Mouse (Mus musculus): ENCODE results near the gene Hbb-bt.
"Not testable (repeated sequence)": the region's sequence is repeated elsewhere in the genome, so short reads cannot be mapped to it uniquely, and the experiment has no call there.

Hbb-bt gene

DNA sequence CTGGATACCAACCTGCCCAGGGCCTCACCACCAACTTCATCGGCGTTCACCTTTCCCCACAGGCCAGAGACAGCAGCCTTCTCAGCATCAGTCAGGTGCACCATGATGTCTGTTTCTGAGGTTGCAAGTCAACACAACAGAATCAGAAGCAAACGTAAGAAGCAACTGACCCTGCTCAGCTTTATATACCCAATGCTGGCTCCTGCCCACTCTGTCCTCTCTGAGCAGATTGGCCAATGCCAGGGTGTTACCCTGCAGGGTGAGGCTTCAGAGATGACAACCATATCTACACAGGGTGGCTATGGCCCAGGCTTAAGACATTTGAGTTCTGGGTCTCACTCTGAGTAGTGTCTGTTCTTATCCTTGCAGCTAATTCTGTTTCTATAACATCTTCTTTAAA, at the start of gene Hbb-bt:
Gene Hbb-bt (minus strand): TSS at position 231 of the 400 bp plus-strand sequence.
- no peaks in the 10 kb centered on the region for H3K27me3 ChIP-seq (ENCODE audit: control insufficient read depth, insufficient read depth, low read length, poor library complexity, severe bottlenecking)
- H3K36me3 ChIP-seq (ENCODE audit: control insufficient read depth, insufficient read depth, low read length, poor library complexity, severe bottlenecking) = no peaks in the 10 kb centered on the region
- DNase-seq (ENCODE audit: low read depth, low spot score) = no peak

GRCm38 (mm10) chr7:103861531-103861930, 47.7 kb upstream of the Hbb-bt start:
- H3K36me3 ChIP-seq (ENCODE audit: control insufficient read depth, insufficient read depth, low read length, poor library complexity, severe bottlenecking) = no peaks in the 10 kb centered on the region
- H3K27me3 ChIP-seq (ENCODE audit: control insufficient read depth, insufficient read depth, low read length, poor library complexity, severe bottlenecking) = no peaks in the 10 kb centered on the region
- DNase-seq (ENCODE audit: low read depth, low spot score) = peak; percentile 32

DNA sequence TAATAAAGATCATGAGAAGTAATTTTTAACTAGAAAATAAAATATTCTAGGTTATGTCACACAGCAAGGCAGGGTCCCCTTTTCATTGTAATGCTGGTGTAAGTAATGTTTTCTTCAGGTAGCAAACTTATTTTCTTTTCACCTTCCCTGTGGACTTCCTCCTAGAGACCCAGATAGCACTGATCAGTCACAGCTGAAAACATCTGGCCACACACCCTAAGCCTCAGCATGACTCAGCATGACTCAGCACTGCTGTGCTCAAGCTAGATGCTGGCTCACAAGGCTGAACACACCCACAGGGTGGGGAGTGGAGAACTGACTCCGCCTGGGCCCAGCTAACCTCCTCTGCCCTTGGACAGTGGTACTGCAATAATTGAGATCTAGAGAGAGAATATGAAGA, 47.1 kb upstream of the Hbb-bt start:
- Histone ChIP-seq H3K36me3 (ENCODE audit: control insufficient read depth, insufficient read depth, low read length, poor library complexity, severe bottlenecking) (no peaks in the 10 kb centered on the region), H3K27me3 (ENCODE audit: control insufficient read depth, insufficient read depth, low read length, poor library complexity, severe bottlenecking) (no peaks in the 10 kb centered on the region)
- DNase-seq (ENCODE audit: low read depth, low spot score) = peak; percentile 66

GRCm38 (mm10) chr7:103859076-103859475, 45.3 kb upstream of the Hbb-bt start:
- no peak for DNase-seq (ENCODE audit: low read depth, low spot score)
- H3K27me3 ChIP-seq (ENCODE audit: control insufficient read depth, insufficient read depth, low read length, poor library complexity, severe bottlenecking) = no peaks in the 10 kb centered on the region
- H3K36me3 ChIP-seq (ENCODE audit: control insufficient read depth, insufficient read depth, low read length, poor library complexity, severe bottlenecking) = no peaks in the 10 kb centered on the region

GRCm38 (mm10) chr7:103854669-103855068, 40.9 kb upstream of the Hbb-bt start:
- H3K36me3 ChIP-seq (ENCODE audit: control insufficient read depth, insufficient read depth, low read length, poor library complexity, severe bottlenecking) = no peaks in the 10 kb centered on the region
- no peaks in the 10 kb centered on the region; the same call in 1 of the 2 replicates for H3K27me3 ChIP-seq (ENCODE audit: control insufficient read depth, insufficient read depth, low read length, poor library complexity, severe bottlenecking)
- DNase-seq (ENCODE audit: low read depth, low spot score) = no peak

GRCm38 (mm10) chr7:103853090-103853489, 39.3 kb upstream of the Hbb-bt start, which contains the start of gene Hbb-y:
Hbb-y (minus strand) TSS chr7:103853216.
- Histone ChIP-seq H3K36me3 (ENCODE audit: control insufficient read depth, insufficient read depth, low read length, poor library complexity, severe bottlenecking) (no peaks in the 10 kb centered on the region), H3K27me3 (ENCODE audit: control insufficient read depth, insufficient read depth, low read length, poor library complexity, severe bottlenecking) (no peaks in the 10 kb centered on the region; the same call in 1 of the 2 replicates)
- DNase-seq (ENCODE audit: low read depth, low spot score) = no peak

DNA sequence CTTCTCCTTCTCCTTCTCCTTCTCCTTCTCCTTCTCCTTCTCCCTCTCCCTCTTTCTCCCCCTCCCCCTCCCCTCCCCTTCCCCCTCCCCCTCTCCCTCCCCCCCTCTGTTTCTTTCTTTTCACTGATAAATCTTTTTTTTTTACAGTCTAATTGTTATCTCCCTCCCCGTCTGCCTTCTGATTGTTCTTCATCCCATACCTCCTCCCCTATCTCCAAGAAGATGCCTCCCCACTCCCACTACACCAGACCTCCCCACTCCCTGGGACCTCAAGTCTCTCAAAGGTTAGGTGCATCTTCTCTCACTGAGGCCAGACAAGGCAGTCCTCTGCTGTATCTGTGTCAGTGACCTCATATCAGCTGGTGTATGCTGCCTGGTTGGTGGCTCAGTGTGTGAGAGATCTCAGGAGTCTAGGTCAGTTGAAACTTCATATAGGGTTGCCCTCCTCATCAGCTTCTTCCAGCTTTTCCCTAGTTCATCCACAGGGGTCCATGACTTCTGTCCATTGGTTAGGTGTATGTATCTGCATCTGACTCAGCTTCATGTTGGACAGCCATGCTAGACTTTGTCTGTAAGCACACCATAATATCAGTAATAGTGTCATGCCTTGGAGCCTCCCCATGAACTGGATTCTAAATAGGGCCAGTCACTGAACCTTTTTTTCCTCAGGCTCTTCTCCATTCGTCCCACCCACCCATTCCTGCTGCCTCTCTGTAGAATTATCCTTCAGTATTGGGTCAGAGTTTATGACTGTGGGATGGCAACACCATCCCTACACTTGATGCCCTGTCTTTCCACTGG, 30.9 kb upstream of the Hbb-bt start:
- no peak for DNase-seq (ENCODE audit: low read depth, low spot score)
- Histone ChIP-seq H3K27me3 (ENCODE audit: control insufficient read depth, insufficient read depth, low read length, poor library complexity, severe bottlenecking) (no peaks in the 10 kb centered on the region), H3K36me3 (ENCODE audit: control insufficient read depth, insufficient read depth, low read length, poor library complexity, severe bottlenecking) (no peaks in the 10 kb centered on the region)

- DNase-seq (ENCODE audit: low read depth, low spot score) = no peak
- Histone ChIP-seq H3K27me3 (ENCODE audit: control insufficient read depth, insufficient read depth, low read length, poor library complexity, severe bottlenecking) (no peaks in the 10 kb centered on the region), H3K36me3 (ENCODE audit: control insufficient read depth, insufficient read depth, low read length, poor library complexity, severe bottlenecking) (no peaks in the 10 kb centered on the region)
These were observed 29.2 kb upstream of the Hbb-bt start, which contains the start of gene Hbb-bh1 for GRCm38 (mm10) chr7:103843034-103843433. Hbb-bh1 (minus strand) TSS chr7:103843164.

DNA sequence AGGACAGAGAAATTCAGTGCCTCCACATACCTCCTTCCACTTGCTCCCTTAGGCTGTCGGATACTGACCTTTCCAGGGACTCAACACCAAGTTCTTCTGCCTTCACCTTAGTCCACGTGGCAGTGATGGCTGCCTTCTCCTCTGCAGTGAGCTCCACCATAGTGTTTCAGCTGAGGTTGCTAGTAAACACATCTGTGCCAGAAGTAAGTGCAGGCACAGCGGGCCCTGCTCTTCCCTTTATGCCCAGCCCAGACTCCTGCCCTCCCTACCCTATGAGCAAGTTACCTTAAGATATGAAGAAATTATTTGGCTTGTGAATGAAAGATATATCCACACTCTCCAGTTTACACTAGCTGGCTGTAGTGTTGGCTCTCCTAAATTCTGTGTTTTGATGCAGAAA, 26.5 kb upstream of the Hbb-bt start, which contains the start of gene Hbb-bh2:
Gene Hbb-bh2 (minus strand): TSS at position 253 of the 400 bp plus-strand sequence.
- no peak for DNase-seq (ENCODE audit: low read depth, low spot score)
- Histone ChIP-seq H3K27me3 (ENCODE audit: control insufficient read depth, insufficient read depth, low read length, poor library complexity, severe bottlenecking) (no peaks in the 10 kb centered on the region), H3K36me3 (ENCODE audit: control insufficient read depth, insufficient read depth, low read length, poor library complexity, severe bottlenecking) (no peaks in the 10 kb centered on the region)

- H3K27me3 ChIP-seq (ENCODE audit: control insufficient read depth, insufficient read depth, low read length, poor library complexity, severe bottlenecking) = no peaks in the 10 kb centered on the region
- H3K36me3 ChIP-seq (ENCODE audit: control insufficient read depth, insufficient read depth, low read length, poor library complexity, severe bottlenecking) = no peaks in the 10 kb centered on the region
- DNase-seq (ENCODE audit: low read depth, low spot score) = no peak
These were observed 14.0 kb upstream of the Hbb-bt start, which contains the start of gene Hbb-bs for GRCm38 (mm10) chr7:103827808-103828207. Hbb-bs (minus strand) TSS chr7:103828096.

DNA sequence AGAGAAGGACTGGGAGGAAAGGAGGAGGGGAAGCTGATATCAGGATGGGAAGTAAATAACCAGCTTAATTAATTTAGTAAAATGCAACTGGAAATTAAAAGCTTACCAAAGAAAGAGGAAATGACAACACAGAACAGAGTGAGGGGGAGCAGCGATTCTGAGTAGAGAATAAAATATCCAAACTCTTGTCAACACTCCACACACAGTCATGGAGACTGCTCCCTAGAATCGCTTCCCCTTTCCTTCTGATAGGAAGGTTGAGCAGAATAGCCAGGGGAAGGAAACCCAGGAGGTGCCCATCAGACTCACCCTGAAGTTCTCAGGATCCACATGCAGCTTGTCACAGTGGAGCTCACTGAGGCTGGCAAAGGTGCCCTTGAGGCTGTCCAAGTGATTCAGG, 13.3 kb upstream of the Hbb-bt start:
- not testable (repeated sequence) for H3K36me3 ChIP-seq (ENCODE audit: control insufficient read depth, insufficient read depth, low read length, poor library complexity, severe bottlenecking); DNase-seq (ENCODE audit: low read depth, low spot score); H3K27me3 ChIP-seq (ENCODE audit: control insufficient read depth, insufficient read depth, low read length, poor library complexity, severe bottlenecking)

DNA sequence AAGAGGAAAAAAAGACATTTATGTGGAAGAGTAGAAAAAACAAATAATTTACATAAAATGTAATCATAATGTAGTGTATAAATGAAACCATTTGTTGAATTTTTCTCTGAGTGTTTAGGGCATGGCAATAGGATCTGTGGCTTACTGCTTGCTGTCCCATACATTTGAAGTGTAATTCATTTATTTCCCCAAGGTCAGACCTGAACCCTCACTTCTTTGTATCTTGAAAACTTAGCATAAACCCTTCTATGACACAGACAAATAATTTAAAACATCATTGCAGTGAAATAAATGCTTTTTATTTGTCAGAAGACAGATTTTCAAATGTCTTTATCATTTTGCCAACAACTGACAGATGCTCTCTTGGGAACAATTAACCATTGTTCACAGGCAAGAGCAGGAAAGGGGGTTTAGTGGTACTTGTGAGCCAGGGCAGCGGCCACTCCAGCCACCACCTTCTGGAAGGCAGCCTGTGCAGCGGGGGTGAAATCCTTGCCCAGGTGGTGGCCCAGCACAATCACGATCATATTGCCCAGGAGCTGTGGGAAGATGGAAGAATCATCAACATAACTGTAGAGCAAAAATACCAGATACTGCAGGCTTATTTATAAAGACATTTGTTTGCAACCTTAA, 12.6 kb upstream of the Hbb-bt start:
- Histone ChIP-seq H3K27me3 (ENCODE audit: control insufficient read depth, insufficient read depth, low read length, poor library complexity, severe bottlenecking) (no peaks in the 10 kb centered on the region), H3K36me3 (ENCODE audit: control insufficient read depth, insufficient read depth, low read length, poor library complexity, severe bottlenecking) (no peaks in the 10 kb centered on the region)
- no peak for DNase-seq (ENCODE audit: low read depth, low spot score)

- DNase-seq (ENCODE audit: low read depth, low spot score) = no peak
- H3K36me3 ChIP-seq (ENCODE audit: control insufficient read depth, insufficient read depth, low read length, poor library complexity, severe bottlenecking) = no peaks in the 10 kb centered on the region
- H3K27me3 ChIP-seq (ENCODE audit: control insufficient read depth, insufficient read depth, low read length, poor library complexity, severe bottlenecking) = no peaks in the 10 kb centered on the region
These were observed 11.9 kb upstream of the Hbb-bt start for GRCm38 (mm10) chr7:103825536-103826254.

GRCm38 (mm10) chr7:103824597-103824996, 10.8 kb upstream of the Hbb-bt start:
- DNase-seq (ENCODE audit: low read depth, low spot score) = no peak
- H3K36me3 ChIP-seq (ENCODE audit: control insufficient read depth, insufficient read depth, low read length, poor library complexity, severe bottlenecking) = no peaks in the 10 kb centered on the region
- no peaks in the 10 kb centered on the region for H3K27me3 ChIP-seq (ENCODE audit: control insufficient read depth, insufficient read depth, low read length, poor library complexity, severe bottlenecking)

DNA sequence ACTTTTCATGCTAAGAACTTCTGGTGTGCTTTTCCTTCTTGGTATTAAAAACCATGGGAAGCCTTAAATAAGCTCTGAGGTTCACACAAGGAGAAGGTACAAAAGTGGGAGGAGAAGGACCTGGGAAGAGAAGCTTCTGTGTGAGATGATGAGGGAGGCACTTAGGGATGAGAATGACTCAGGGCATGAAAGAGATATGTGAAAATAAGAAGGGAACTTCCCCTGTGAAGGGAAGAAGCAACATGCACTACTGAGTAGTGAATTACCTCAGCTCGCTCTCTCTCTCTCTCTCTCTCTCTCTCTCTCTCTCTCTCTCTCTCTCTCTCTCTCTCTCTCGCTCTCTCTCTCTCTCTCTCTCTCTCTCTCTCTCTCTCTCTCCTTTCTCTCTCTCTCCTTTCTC, 1.3 kb upstream of the Hbb-bt start:
- not testable (repeated sequence) for H3K27me3 ChIP-seq (ENCODE audit: control insufficient read depth, insufficient read depth, low read length, poor library complexity, severe bottlenecking); H3K36me3 ChIP-seq (ENCODE audit: control insufficient read depth, insufficient read depth, low read length, poor library complexity, severe bottlenecking)
- peak; percentile 58 for DNase-seq (ENCODE audit: low read depth, low spot score)

Measured in splenic B cell, adult 2 months (primary cell).